Mouse (Mus musculus): ENCODE measurements around the gene Pcgf3.

DNA sequence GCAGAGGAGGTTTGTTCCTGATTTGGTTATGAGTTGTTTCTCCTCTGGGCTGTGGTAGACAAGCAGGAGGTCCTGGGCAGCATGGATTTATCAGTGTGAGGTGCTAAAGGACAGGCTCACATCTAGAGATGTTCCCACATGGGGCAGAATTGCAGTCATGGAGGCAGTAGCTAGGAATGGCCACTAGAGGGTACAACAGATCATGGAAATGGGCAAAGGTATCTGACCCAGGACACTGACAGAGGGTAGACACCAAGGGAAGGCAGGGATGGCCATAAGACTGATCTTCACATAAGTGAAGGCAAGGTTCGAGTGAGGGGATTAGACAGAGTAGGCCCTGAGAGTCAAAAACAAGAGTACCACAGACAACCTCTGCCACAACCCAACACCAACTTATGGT, 33.8 kb upstream of the Pcgf3 start:
- no peak for TF ChIP-seq POLR2A (IDR thresholded peaks at IDR 0.05; ENCODE audit: borderline replicate concordance, extremely low read depth, low read depth, low read length)
- peak; percentile 54 for TF ChIP-seq CTCF (IDR thresholded peaks at IDR 0.05; ENCODE audit: insufficient read depth, low read length)
